Mouse (Mus musculus) heart, embryonic 12.5 days (tissue): ENCODE results near the gene Olfr1391. TPM values are rescaled to one million over a fixed set of nuclear protein-coding genes. Genes with fewer than 3 reads are reported as not detected.

Experiments
- ATAC-seq: fragments of 200-750 bp; cut with Nextera tagmentation; 2 replicates; pipeline ENCODE4 v1.8.0; 2017; ENCODE audit warnings: moderate TSS enrichment, moderate library complexity; ENCODE audit not compliant: insufficient number of reproducible peaks, low FRiP score
- H3K27ac ChIP-seq: fragments of 300-500 bp; sonication (generic); 2 replicates; pipeline ENCODE4 v1.5.1; 2016; ENCODE audit warnings: mild to moderate bottlenecking, moderate library complexity; ENCODE audit not compliant: poor library complexity, severe bottlenecking
- H3K27me3 ChIP-seq: fragments of 300-500 bp; sonication (generic); replicated peaks from 2 replicates; pipeline ENCODE4 v1.6.1; 2016; ENCODE audit warnings: mild to moderate bottlenecking, moderate library complexity
- H3K36me3 ChIP-seq: fragments of 300-500 bp; sonication (generic); 2 replicates; pipeline ENCODE4 v1.6.1; 2016; ENCODE audit warnings: mild to moderate bottlenecking, moderate library complexity
- H3K4me1 ChIP-seq: fragments of 300-500 bp; sonication (generic); replicated peaks from 2 replicates; pipeline ENCODE4 v1.6.1; 2016; ENCODE audit warnings: mild to moderate bottlenecking
- H3K4me2 ChIP-seq: fragments of 300-500 bp; sonication (generic); 2 replicates; pipeline ENCODE4 v1.6.1; 2016; ENCODE audit warnings: mild to moderate bottlenecking, moderate library complexity
- H3K4me3 ChIP-seq: fragments of 300-500 bp; sonication (generic); 2 replicates; pipeline ENCODE4 v1.5.1; 2016; ENCODE audit warnings: mild to moderate bottlenecking
- H3K9ac ChIP-seq: fragments of 300-500 bp; sonication (generic); 2 replicates; pipeline ENCODE4 v1.6.1; 2016; ENCODE audit warnings: mild to moderate bottlenecking, moderate library complexity
- H3K9me3 ChIP-seq: fragments of 300-500 bp; sonication (generic); replicated peaks from 2 replicates; pipeline ENCODE4 v1.6.1; 2016; ENCODE audit warnings: mild to moderate bottlenecking, moderate library complexity
- WGBS: fragments of 180-500 bp; shearing (Covaris S2); methylation state at CpG from one replicate; pipeline ENCODE4 v1.1.7; 2016; 5-methylcytosine and 5-hydroxymethylcytosine counted together
- polyA plus RNA-seq: library from polyadenylated mRNA; unstranded; fragments of >200 nt; fragmentation: Nextera tagmentation; extraction: Ambion mirVana; gene quantifications from 2 replicates; pipeline ENCODE4 v1.2.1, GENCODE M21; 2016

Gene Olfr1391
- polyA plus RNA-seq, 1 experiment from 2014 or later = not detected

GRCm38 (mm10) chr11:49337150-49337832 is 14.7 kb downstream of the Olfr1391 start:
- H3K27me3 ChIP-seq = no peaks in the 10 kb centered on the region
- 62% methylated on average over 4 of the region's 4 CpGs for WGBS
- no peak overlapping the region for H3K27ac ChIP-seq
- ATAC-seq = no peak
- H3K4me3 ChIP-seq = no peak overlapping the region
- H3K4me2 ChIP-seq = no peak overlapping the region
- no peaks in the 10 kb centered on the region for H3K4me1 ChIP-seq
- H3K9ac ChIP-seq = no peak overlapping the region
- no peaks in the 10 kb centered on the region for H3K36me3 ChIP-seq
- H3K9me3 ChIP-seq = peaks cover 4% of the 10 kb centered on the region; the same call in 1 of the 2 replicates

Other genes starting within 250 kb of the Olfr1391 start
- gene Ifi47, start 246.2 kb upstream of the Olfr1391 start, polyA plus RNA-seq = 0.55 and 0.68 TPM in 2 replicates
- gene Olfr1396, start 207.9 kb upstream of the Olfr1391 start, polyA plus RNA-seq = not detected in 2 replicates
- gene Olfr1395, start 180.5 kb upstream of the Olfr1391 start, polyA plus RNA-seq = not detected in 2 replicates
- gene Olfr1394, start 168.4 kb upstream of the Olfr1391 start, polyA plus RNA-seq = not detected in 2 replicates
- gene Btnl9, start 135.6 kb upstream of the Olfr1391 start, polyA plus RNA-seq = 1.4 and 1.9 TPM in 2 replicates
- gene Zfp62, start 119.5 kb upstream of the Olfr1391 start, polyA plus RNA-seq = 33.5 and 34.6 TPM in 2 replicates
- gene Mgat1, start 78.6 kb upstream of the Olfr1391 start, polyA plus RNA-seq = 45.7 TPM in 2 replicates
- 0.08 and 0.27 TPM in 2 replicates for gene Olfr1393, start 44.4 kb upstream of the Olfr1391 start, polyA plus RNA-seq
- gene Olfr1392, start 37.5 kb upstream of the Olfr1391 start, polyA plus RNA-seq = not detected in 2 replicates
- not detected in 2 replicates for gene Olfr10, start 18.0 kb upstream of the Olfr1391 start, polyA plus RNA-seq
- not detected in 2 replicates for gene Olfr1390, start 12.4 kb downstream of the Olfr1391 start, polyA plus RNA-seq
- not detected in 2 replicates for gene Olfr1389, start 100.3 kb downstream of the Olfr1391 start, polyA plus RNA-seq
- gene Olfr1388, start 113.9 kb downstream of the Olfr1391 start, polyA plus RNA-seq = not detected in 2 replicates
- not detected in 2 replicates for gene Olfr1387, start 132.6 kb downstream of the Olfr1391 start, polyA plus RNA-seq
- not detected in 2 replicates for gene Olfr1386, start 142.3 kb downstream of the Olfr1391 start, polyA plus RNA-seq
- not detected in 2 replicates for gene Olfr1385, start 166.3 kb downstream of the Olfr1391 start, polyA plus RNA-seq
- gene Olfr1384, start 184.0 kb downstream of the Olfr1391 start, polyA plus RNA-seq = not detected in 2 replicates
- not detected in 2 replicates for gene Olfr1383, start 196.9 kb downstream of the Olfr1391 start, polyA plus RNA-seq
- not detected in 2 replicates for gene Olfr1382, start 205.5 kb downstream of the Olfr1391 start, polyA plus RNA-seq
- not detected in 2 replicates for gene Olfr1381, start 220.7 kb downstream of the Olfr1391 start, polyA plus RNA-seq
- gene Olfr1380, start 234.1 kb downstream of the Olfr1391 start, polyA plus RNA-seq = not detected in 2 replicates